31 mouse cellular contexts compared by ENCODE assay signal in genomic region chr13:21395211-21395610, GRCm38 (mm10). TPM values are rescaled to one million over a fixed set of nuclear protein-coding genes. Genes with fewer than 3 reads are reported as not detected.
DNase-seq lines count a peak whose midpoint lies in the region.
"Had no signal": no experiment of that assay in that cellular context is flagged by ENCODE, and none has a peak within 500 bp of the region (broad histone marks: within the 10 kb centered on the region; RNA-seq: fewer than 3 reads in every experiment).

No protein-coding gene starts in this region.

- no peak overlapping the region for H3K4me3 ChIP-seq in brown adipose tissue, adult 24 weeks (ENCODE audit: insufficient read depth, low read depth, low read length)
- H3K4me3 ChIP-seq: forebrain, embryonic 10.5 days; forebrain, embryonic 13.5 days; heart, embryonic 12.5 days; heart, embryonic 15.5 days had no signal

- H3K27ac ChIP-seq in brown adipose tissue, adult 24 weeks (replicated peaks; ENCODE audit: low read depth, low read length) = peak overlapping the region; percentile 79; the same call in 1 of the 2 replicates
- H3K27ac ChIP-seq: forebrain, embryonic 10.5 days; forebrain, embryonic 13.5 days; gastrocnemius, adult 2 months; heart, embryonic 15.5 days; hindbrain, embryonic 14.5 days; hindbrain, postnatal 0 days had no signal

- DNase-seq in adrenal gland, postnatal 14 days = peak; percentile 36
- no peak for DNase-seq in adrenal gland, postnatal 25 days
- DNase-seq in kidney, adult 9 months = peak; percentile 16
- no peak for DNase-seq in kidney, postnatal 14 days
- DNase-seq in adipocyte (ENCODE audit: low spot score) = peak; percentile 85
- DNase-seq: cerebellum, adult 18-20 months; cerebellum, adult 9-10 months; cerebellum, postnatal 14 days; gastrocnemius, adult 2 months; gastrocnemius, postnatal 14 days; heart, adult 18-20 months; heart, postnatal 14 days; heart, postnatal 4 days had no signal

- peaks cover 8% of the 10 kb centered on the region for H3K4me1 ChIP-seq in brown adipose tissue, adult 24 weeks (ENCODE audit: control insufficient read depth, insufficient read depth, insufficient read length, low read length)
- H3K4me1 ChIP-seq: forebrain, embryonic 10.5 days had no signal

RNA-seq across cellular contexts. Expression of gene Zkscan3, which starts 7.3 kb away (rescaled TPM):
- 57.7 and 64.0 TPM in 2 replicates for total RNA-seq in adrenal gland, postnatal 14 days (2021)
- total RNA-seq in adrenal gland, postnatal 25 days (2021) = 79.0 and 81.0 TPM in 2 replicates
- polyA plus RNA-seq in brown adipose tissue, adult 24 weeks (2012; ENCODE audit: insufficient read depth, insufficient read length, missing spikeins) = 22.9 and 36.8 TPM in 2 replicates

RNA-seq across cellular contexts. Expression of gene Zscan12, which starts 32.6 kb away (rescaled TPM):
- total RNA-seq in adrenal gland, postnatal 14 days (2021) = 8.0 and 10.1 TPM in 2 replicates
- 9.8 and 13.3 TPM in 2 replicates for total RNA-seq in adrenal gland, postnatal 25 days (2021)
- polyA plus RNA-seq in brown adipose tissue, adult 24 weeks (2012; ENCODE audit: insufficient read depth, insufficient read length, missing spikeins) = 2.5 and 3.3 TPM in 2 replicates

RNA-seq across cellular contexts. Expression of gene Pgbd1, which starts 45.6 kb away (rescaled TPM):
- total RNA-seq in adrenal gland, postnatal 14 days (2021) = 0.79 and 0.85 TPM in 2 replicates
- 0.48 and 1.1 TPM in 2 replicates for total RNA-seq in adrenal gland, postnatal 25 days (2021)
- polyA plus RNA-seq in brown adipose tissue, adult 24 weeks (2012; ENCODE audit: insufficient read depth, insufficient read length, missing spikeins) = 0.42 TPM in 1 of 2 replicates, not detected in the other

RNA-seq across cellular contexts. Expression of gene Olfr1367, which starts 48.5 kb away (rescaled TPM):
- total RNA-seq in adrenal gland, postnatal 14 days (2021) = not detected in 2 replicates
- total RNA-seq in adrenal gland, postnatal 25 days (2021) = not detected in 2 replicates
- not detected in 2 replicates for polyA plus RNA-seq in brown adipose tissue, adult 24 weeks (2012; ENCODE audit: insufficient read depth, insufficient read length, missing spikeins)
- total RNA-seq: gastrocnemius, adult 2 months; gastrocnemius, postnatal 14 days; gastrocnemius, postnatal 4 days; heart, adult 18-20 months; heart, postnatal 14 days; heart, postnatal 4 days; hindbrain, postnatal 0 days; MEL had no signal
- polyA plus RNA-seq: brain, embryonic 14.5 days; C2C12; CD4-positive, CD25-positive, alpha-beta regulatory T cell, adult 4 months; embryonic facial prominence, embryonic 11.5 days; embryonic facial prominence, embryonic 14.5 days; forebrain, embryonic 10.5 days; forebrain, embryonic 13.5 days; forebrain, embryonic 16.5 days; heart, embryonic 12.5 days; heart, embryonic 15.5 days; hindbrain, embryonic 11.5 days; hindbrain, embryonic 14.5 days; hindbrain, postnatal 0 days; inflammation-experienced regulatory T-cells, adult 6 months; intestine, embryonic 16.5 days had no signal

RNA-seq across cellular contexts. Expression of gene Zscan26, which starts 58.3 kb away (rescaled TPM):
- total RNA-seq in adrenal gland, postnatal 14 days (2021) = 32.2 and 35.4 TPM in 2 replicates
- total RNA-seq in adrenal gland, postnatal 25 days (2021) = 43.4 and 44.2 TPM in 2 replicates
- 16.1 and 18.3 TPM in 2 replicates for polyA plus RNA-seq in brown adipose tissue, adult 24 weeks (2012; ENCODE audit: insufficient read depth, insufficient read length, missing spikeins)

Comparison
In these comparisons a context has a peak if more than half of its experiments do, and no peak if none do; other contexts are left out.
1. DNase-seq: peak in adrenal gland, postnatal 14 days (single experiment), kidney, adult 9 months (single experiment) and adipocyte (single experiment); none in adrenal gland, postnatal 25 days (single experiment) and kidney, postnatal 14 days (single experiment).